Mouse (Mus musculus) forebrain, embryonic 11.5 days (tissue): Measurements from ENCODE around the gene Tomm20. TPM values are rescaled to one million over a fixed set of nuclear protein-coding genes. Genes with fewer than 3 reads are reported as not detected.

Experiments
- polyA plus RNA-seq: library from polyadenylated mRNA; unstranded; fragments of >200 nt; fragmentation: Nextera tagmentation; extraction: Ambion mirVana; gene quantifications from 2 replicates; pipeline ENCODE4 v1.2.1, GENCODE M21; 2014

Tomm20 gene
- polyA plus RNA-seq, 1 experiment from 2014 or later: 219 TPM

Other genes with a start within 250 kb of the Tomm20 start
- 29.8 and 31.1 TPM in 2 replicates for gene Rbm34, start 25.2 kb upstream of the Tomm20 start, polyA plus RNA-seq
- 39.8 and 42.0 TPM in 2 replicates for gene Pard3, start 118.0 kb upstream of the Tomm20 start, polyA plus RNA-seq